Mouse (Mus musculus) spleen, adult 2 months (tissue): ENCODE data around the gene Mark2.

Experiments
- CTCF ChIP-seq: fragments of 200-500 bp; IDR thresholded peaks from 2 replicates; pipeline ENCODE4 v1.5.1; 2011; ENCODE audit warnings: mild to moderate bottlenecking, inconsistent platforms; ENCODE audit not compliant: insufficient read depth, insufficient read length, insufficient replicate concordance; ENCODE audit errors: extremely low read depth
- POLR2A ChIP-seq: fragments of 200-500 bp; IDR thresholded peaks from 2 replicates; pipeline ENCODE4 v1.6.1; 2011; ENCODE audit warnings: low read depth, low read length, inconsistent platforms

- TF ChIP-seq CTCF (peak; percentile 59; the same call in 1 of the 2 replicates), POLR2A (no peak)
Observed at GRCm38 (mm10) chr19:7279114-7279513, 62.5 kb downstream of the Mark2 start.
